Mouse (Mus musculus): ENCODE data around the gene Klhl9.

The Klhl9 gene

GRCm38 (mm10) chr4:88715059-88715458 lies 7.2 kb downstream of the Klhl9 start:
- no peak for DNase-seq (ENCODE audit: low spot score)

DNA sequence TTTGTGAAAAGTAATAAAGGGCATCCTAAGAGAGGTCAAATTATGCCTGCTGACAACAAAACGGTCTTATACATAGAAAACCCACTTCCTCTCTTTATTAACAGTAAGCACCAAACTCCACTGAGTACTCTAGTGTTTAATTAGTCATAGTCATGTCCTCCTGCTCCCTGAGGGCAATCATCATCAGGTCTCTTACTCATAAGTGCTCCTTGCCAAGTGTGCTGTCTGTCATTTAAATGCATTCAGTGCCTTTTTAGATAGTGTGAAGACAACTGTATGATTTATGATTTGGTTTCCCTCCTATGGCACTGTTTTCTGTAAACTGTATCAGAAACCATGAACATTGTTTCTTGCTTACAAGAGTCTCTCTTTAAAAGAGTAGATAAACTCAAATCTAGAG lies 8.0 kb downstream of the Klhl9 start:
- DNase-seq (ENCODE audit: low spot score), result no peak

DNA sequence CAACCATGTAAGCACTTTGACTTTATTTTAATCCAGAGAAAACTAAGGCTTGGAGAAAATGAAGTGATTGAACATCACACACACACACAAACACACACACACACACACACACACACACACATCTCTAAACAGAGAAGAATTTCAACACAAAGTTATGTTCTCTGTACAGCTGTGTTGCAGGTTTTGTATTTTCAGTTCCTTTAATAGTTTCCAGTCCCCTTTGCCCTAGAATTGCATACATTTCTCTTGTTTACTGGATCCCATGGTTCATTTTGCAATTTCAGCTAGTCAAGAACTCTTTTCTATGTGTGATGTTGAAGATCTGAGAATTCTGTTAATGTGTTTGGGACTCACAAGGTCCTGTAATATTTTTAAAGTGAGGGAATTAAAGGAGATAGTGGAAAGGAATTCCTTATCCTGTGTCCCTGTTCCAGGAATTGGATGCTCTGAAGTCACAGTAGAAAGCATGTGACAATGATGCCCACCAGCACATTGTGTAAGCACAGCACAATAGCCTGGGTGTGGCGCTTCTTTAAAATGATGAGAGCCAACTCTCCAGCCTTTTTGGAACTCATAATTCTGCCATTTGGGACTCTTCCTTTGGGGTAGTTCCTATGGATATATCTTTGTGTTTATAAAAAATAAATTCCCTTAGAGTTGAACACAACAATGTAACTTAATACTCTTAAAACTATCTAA lies 15.0 kb downstream of the Klhl9 start:
- no peak for DNase-seq (ENCODE audit: low spot score)

DNA sequence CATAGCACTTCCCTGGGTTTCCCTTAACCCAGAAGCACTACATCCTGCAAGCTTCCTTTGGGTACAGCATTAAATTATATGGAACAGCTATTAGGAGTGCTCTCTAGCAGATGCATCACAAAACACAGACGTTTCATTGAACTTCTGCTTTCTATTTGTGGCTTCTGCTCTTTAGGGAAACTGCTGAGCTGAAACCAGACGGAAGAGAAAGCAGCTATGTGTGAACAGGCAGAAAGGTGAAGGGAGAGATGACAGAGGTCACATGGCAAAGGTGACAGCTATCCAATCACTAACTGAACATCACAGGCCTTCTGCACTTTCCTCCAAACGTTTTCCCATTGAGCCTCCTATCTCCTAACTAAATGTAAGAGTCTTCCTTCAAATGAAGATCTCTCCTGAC lies 16.3 kb downstream of the Klhl9 start:
- no peak for DNase-seq (ENCODE audit: low spot score)

- DNase-seq (ENCODE audit: low spot score), result no peak
Observed at GRCm38 (mm10) chr4:88699301-88699700, 23.0 kb downstream of the Klhl9 start.

- no peak for DNase-seq (ENCODE audit: low spot score)
Observed at GRCm38 (mm10) chr4:88698781-88699180, 23.5 kb downstream of the Klhl9 start.

- no peak for DNase-seq (ENCODE audit: low spot score)
Observed at GRCm38 (mm10) chr4:88697753-88698152, 24.5 kb downstream of the Klhl9 start.

- DNase-seq (ENCODE audit: low spot score), result no peak
Observed at GRCm38 (mm10) chr4:88697108-88697507, 25.2 kb downstream of the Klhl9 start.

GRCm38 (mm10) chr4:88696237-88696884 lies 25.9 kb downstream of the Klhl9 start:
- DNase-seq (ENCODE audit: low spot score), result peak; percentile 82

GRCm38 (mm10) chr4:88693392-88693791 lies 28.9 kb downstream of the Klhl9 start:
- DNase-seq (ENCODE audit: low spot score), result no peak

- DNase-seq (ENCODE audit: low spot score), result no peak
Observed at GRCm38 (mm10) chr4:88692537-88692936, 29.7 kb downstream of the Klhl9 start.

DNA sequence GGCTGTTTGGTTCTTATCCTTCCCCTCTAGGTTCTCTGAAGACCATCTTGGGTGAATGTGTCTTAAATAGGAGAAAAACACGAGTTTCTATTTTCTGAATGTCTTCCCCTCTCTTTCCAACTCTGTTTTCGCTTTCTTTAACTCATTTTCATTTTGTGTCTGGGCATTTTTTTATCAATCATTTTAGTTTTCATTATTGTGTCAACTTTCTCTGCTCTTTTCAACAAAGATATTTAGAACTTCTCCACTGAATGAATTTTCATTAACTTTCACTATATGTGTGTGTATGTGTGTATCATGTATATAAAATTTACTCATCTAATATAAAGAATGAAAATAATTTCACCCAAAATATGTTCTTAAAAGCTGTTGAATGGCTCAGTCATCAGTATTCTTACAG lies 31.0 kb downstream of the Klhl9 start, which contains the start of gene Ifnab:
TSS of gene Ifnab (minus strand) at position 101 of the 400 bp plus-strand sequence.
- no peak for DNase-seq (ENCODE audit: low spot score)

DNA sequence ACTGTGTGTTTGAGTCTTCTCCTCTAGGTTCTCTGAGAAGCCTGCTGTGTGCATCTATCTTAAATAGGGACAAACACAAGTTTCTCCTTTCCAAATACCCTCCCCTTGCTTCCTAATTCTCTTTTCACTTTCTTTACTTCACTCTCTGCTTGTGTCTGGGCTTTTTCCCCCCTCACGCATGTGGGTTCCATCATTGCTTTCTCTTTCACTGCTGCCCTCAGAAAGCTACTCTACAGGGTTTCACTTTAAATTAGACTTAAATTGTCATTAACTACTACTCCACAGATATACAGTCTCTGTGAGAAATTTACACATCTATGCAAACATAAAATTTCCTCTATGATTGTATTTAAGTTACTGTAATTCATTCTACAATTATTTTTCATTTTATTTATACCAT lies 38.5 kb downstream of the Klhl9 start, which contains the start of gene Ifna2:
TSS of gene Ifna2 (minus strand) at position 101 of the 400 bp plus-strand sequence.
- no peak for DNase-seq (ENCODE audit: low spot score)

DNA sequence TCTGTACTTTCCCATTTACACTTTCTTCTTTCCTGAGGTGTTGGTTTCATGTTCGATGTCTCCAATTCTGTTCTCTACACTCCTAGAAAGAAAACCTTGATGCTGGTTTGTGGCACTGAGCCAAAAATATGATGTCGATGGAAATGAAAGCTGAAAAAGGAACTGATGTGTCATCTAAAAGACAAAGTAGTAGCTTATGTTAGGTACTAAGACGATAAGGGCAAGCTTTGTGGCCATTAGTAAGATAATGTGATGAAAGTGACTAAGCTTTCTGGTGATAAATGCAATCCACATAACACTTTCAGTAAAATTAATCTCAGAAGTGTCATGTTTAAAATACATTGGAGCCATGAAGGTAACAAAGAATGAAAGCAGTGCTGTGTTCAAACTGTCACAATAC lies 40.9 kb downstream of the Klhl9 start:
- DNase-seq (ENCODE audit: low spot score), result no peak

GRCm38 (mm10) chr4:88680362-88680761 lies 41.9 kb downstream of the Klhl9 start:
- DNase-seq (ENCODE audit: low spot score), result no peak

- DNase-seq (ENCODE audit: low spot score), result no peak
Observed at GRCm38 (mm10) chr4:88676824-88677223, 45.4 kb downstream of the Klhl9 start, which contains the start of gene Ifna16. Gene Ifna16, minus strand, starts transcription at chr4:88676924.

All from ovary, postnatal 14 days (tissue).